Mouse (Mus musculus): ENCODE data around the gene Xirp1. TPM values are rescaled to one million over a fixed set of nuclear protein-coding genes. Genes with fewer than 3 reads are reported as not detected.

Xirp1 gene
- polyA plus RNA-seq, 1 experiment from 2014 or later: 47.2 TPM

GRCm38 (mm10) chr9:119978151-119978810, 45.1 kb downstream of the Xirp1 start:
- 51% methylated on average over 9 of the region's 9 CpGs for WGBS
- 0 out of 2 replicates have a peak overlapping the region, but pooled peaks have one; percentile 6 for H3K4me3 ChIP-seq
- ATAC-seq (ENCODE audit: extremely low read depth, insufficient number of reproducible peaks, low FRiP score, low TSS enrichment): no peak
- H3K36me3 ChIP-seq: peaks cover 23% of the 10 kb centered on the region
- no peaks in the 10 kb centered on the region for H3K9me3 ChIP-seq
- no peaks in the 10 kb centered on the region for H3K27me3 ChIP-seq (replicated peaks)
- H3K4me1 ChIP-seq: peaks cover 67% of the 10 kb centered on the region
- peak overlapping the region; percentile 65 for H3K9ac ChIP-seq
- H3K4me2 ChIP-seq: peak overlapping the region; percentile 45
- peak overlapping the region; percentile 78 for H3K27ac ChIP-seq (replicated peaks)

GRCm38 (mm10) chr9:119977557-119978060, 45.8 kb downstream of the Xirp1 start:
- no peaks in the 10 kb centered on the region for H3K27me3 ChIP-seq (replicated peaks)
- peak overlapping the region; percentile 45 for H3K4me2 ChIP-seq
- peak overlapping the region; percentile 78 for H3K27ac ChIP-seq (replicated peaks)
- no peak for ATAC-seq (ENCODE audit: extremely low read depth, insufficient number of reproducible peaks, low FRiP score, low TSS enrichment)
- WGBS: 16% methylated on average over 5 of the region's 5 CpGs
- peak overlapping the region; percentile 65 for H3K9ac ChIP-seq
- peaks cover 65% of the 10 kb centered on the region for H3K4me1 ChIP-seq
- peaks cover 30% of the 10 kb centered on the region for H3K36me3 ChIP-seq
- H3K9me3 ChIP-seq: no peaks in the 10 kb centered on the region
- H3K4me3 ChIP-seq: 0 out of 2 replicates have a peak overlapping the region, but pooled peaks have one; percentile 6

GRCm38 (mm10) chr9:119976704-119977556, 46.5 kb downstream of the Xirp1 start:
- 22% methylated on average over 17 of the region's 17 CpGs for WGBS
- peak overlapping the region; percentile 4; the same call in 1 of the 2 replicates for H3K4me3 ChIP-seq
- no peaks in the 10 kb centered on the region for H3K9me3 ChIP-seq
- no peak for ATAC-seq (ENCODE audit: extremely low read depth, insufficient number of reproducible peaks, low FRiP score, low TSS enrichment)
- no peaks in the 10 kb centered on the region for H3K27me3 ChIP-seq (replicated peaks)
- peak overlapping the region; percentile 65 for H3K9ac ChIP-seq
- H3K36me3 ChIP-seq: peaks cover 37% of the 10 kb centered on the region
- peaks cover 58% of the 10 kb centered on the region for H3K4me1 ChIP-seq
- H3K27ac ChIP-seq (replicated peaks): peak overlapping the region; percentile 78
- H3K4me2 ChIP-seq: peak overlapping the region; percentile 45

GRCm38 (mm10) chr9:119975286-119975685, 48.1 kb downstream of the Xirp1 start:
- no peak overlapping the region for H3K9ac ChIP-seq
- H3K27ac ChIP-seq (replicated peaks): no peak overlapping the region

GRCm38 (mm10) chr9:119974609-119975008, 48.8 kb downstream of the Xirp1 start:
- H3K36me3 ChIP-seq: peaks cover 46% of the 10 kb centered on the region
- H3K4me1 ChIP-seq: peaks cover 53% of the 10 kb centered on the region
- H3K27ac ChIP-seq (replicated peaks): no peak overlapping the region
- no peak overlapping the region for H3K4me2 ChIP-seq
- ATAC-seq (ENCODE audit: extremely low read depth, insufficient number of reproducible peaks, low FRiP score, low TSS enrichment): no peak
- no peaks in the 10 kb centered on the region for H3K9me3 ChIP-seq
- H3K27me3 ChIP-seq (replicated peaks): no peaks in the 10 kb centered on the region
- H3K9ac ChIP-seq: no peak overlapping the region
- no peak overlapping the region for H3K4me3 ChIP-seq
- 79% methylated on average over 5 of the region's 5 CpGs for WGBS

More at GRCm38 (mm10) chr9:119975286-119975685, 48.1 kb downstream of the Xirp1 start:
- 93% methylated on average over 4 of the region's 4 CpGs for WGBS
- ATAC-seq (ENCODE audit: extremely low read depth, insufficient number of reproducible peaks, low FRiP score, low TSS enrichment): no peak
- Histone ChIP-seq H3K4me3 (no peak overlapping the region), H3K4me1 (peaks cover 54% of the 10 kb centered on the region), H3K36me3 (peaks cover 46% of the 10 kb centered on the region), H3K9me3 (no peaks in the 10 kb centered on the region), H3K4me2 (no peak overlapping the region), H3K27me3 (replicated peaks) (no peaks in the 10 kb centered on the region)

GRCm38 (mm10) chr9:119973869-119974520, 49.4 kb downstream of the Xirp1 start:
- no peak overlapping the region for H3K9ac ChIP-seq
- no peak overlapping the region for H3K4me2 ChIP-seq
- peaks cover 46% of the 10 kb centered on the region for H3K36me3 ChIP-seq
- ATAC-seq (ENCODE audit: extremely low read depth, insufficient number of reproducible peaks, low FRiP score, low TSS enrichment): no peak
- WGBS: 89% methylated on average over 27 of the region's 27 CpGs
- H3K27me3 ChIP-seq (replicated peaks): no peaks in the 10 kb centered on the region
- no peaks in the 10 kb centered on the region for H3K9me3 ChIP-seq
- no peak overlapping the region for H3K27ac ChIP-seq (replicated peaks)
- no peak overlapping the region for H3K4me3 ChIP-seq
- peaks cover 53% of the 10 kb centered on the region for H3K4me1 ChIP-seq

- Histone ChIP-seq H3K27me3 (replicated peaks) (no peaks in the 10 kb centered on the region), H3K36me3 (peaks cover 46% of the 10 kb centered on the region), H3K9ac (no peak overlapping the region), H3K4me1 (peaks cover 49% of the 10 kb centered on the region), H3K4me2 (no peak overlapping the region), H3K27ac (replicated peaks) (no peak overlapping the region), H3K9me3 (no peaks in the 10 kb centered on the region), H3K4me3 (no peak overlapping the region)
- no peak for ATAC-seq (ENCODE audit: extremely low read depth, insufficient number of reproducible peaks, low FRiP score, low TSS enrichment)
- 92% methylated on average over 23 of the region's 23 CpGs for WGBS
Measured at GRCm38 (mm10) chr9:119973281-119973680, 50.1 kb downstream of the Xirp1 start.

GRCm38 (mm10) chr9:119972582-119972981, 50.8 kb downstream of the Xirp1 start:
- H3K9me3 ChIP-seq: no peaks in the 10 kb centered on the region
- H3K27me3 ChIP-seq (replicated peaks): no peaks in the 10 kb centered on the region
- no peak overlapping the region for H3K27ac ChIP-seq (replicated peaks)
- H3K36me3 ChIP-seq: peaks cover 46% of the 10 kb centered on the region
- ATAC-seq (ENCODE audit: extremely low read depth, insufficient number of reproducible peaks, low FRiP score, low TSS enrichment): no peak
- H3K4me3 ChIP-seq: no peak overlapping the region
- peaks cover 42% of the 10 kb centered on the region for H3K4me1 ChIP-seq
- H3K9ac ChIP-seq: no peak overlapping the region
- no peak overlapping the region for H3K4me2 ChIP-seq
- WGBS: 84% methylated on average over 12 of the region's 12 CpGs

GRCm38 (mm10) chr9:119972166-119972565, 51.2 kb downstream of the Xirp1 start:
- Histone ChIP-seq H3K9ac (no peak overlapping the region), H3K4me3 (no peak overlapping the region), H3K27ac (replicated peaks) (no peak overlapping the region), H3K4me1 (peaks cover 38% of the 10 kb centered on the region), H3K27me3 (replicated peaks) (no peaks in the 10 kb centered on the region), H3K9me3 (no peaks in the 10 kb centered on the region), H3K4me2 (no peak overlapping the region), H3K36me3 (peaks cover 46% of the 10 kb centered on the region)
- no peak for ATAC-seq (ENCODE audit: extremely low read depth, insufficient number of reproducible peaks, low FRiP score, low TSS enrichment)
- 89% methylated on average over 10 of the region's 10 CpGs for WGBS

GRCm38 (mm10) chr9:119970763-119971656, 52.4 kb downstream of the Xirp1 start:
- peaks cover 27% of the 10 kb centered on the region for H3K4me1 ChIP-seq
- H3K4me2 ChIP-seq: no peak overlapping the region
- H3K36me3 ChIP-seq: peaks cover 46% of the 10 kb centered on the region
- no peak for ATAC-seq (ENCODE audit: extremely low read depth, insufficient number of reproducible peaks, low FRiP score, low TSS enrichment)
- no peak overlapping the region for H3K4me3 ChIP-seq
- WGBS: 75% methylated on average over 7 of the region's 7 CpGs
- H3K9ac ChIP-seq: peak overlapping the region; percentile 57
- H3K27ac ChIP-seq (replicated peaks): peak overlapping the region; percentile 56
- H3K27me3 ChIP-seq (replicated peaks): no peaks in the 10 kb centered on the region
- no peaks in the 10 kb centered on the region for H3K9me3 ChIP-seq

Data from heart, embryonic 13.5 days (tissue).